Mouse (Mus musculus): Measurements from ENCODE around the gene Zmpste24. TPM values are rescaled to one million over a fixed set of nuclear protein-coding genes. Genes with fewer than 3 reads are reported as not detected.
A peak's percentile ranks its signal among the peaks of the same experiment; 100 is the strongest.

Zmpste24 gene
- total and polyA plus RNA-seq, 2 experiments: 25.7 to 41.0 TPM

DNA sequence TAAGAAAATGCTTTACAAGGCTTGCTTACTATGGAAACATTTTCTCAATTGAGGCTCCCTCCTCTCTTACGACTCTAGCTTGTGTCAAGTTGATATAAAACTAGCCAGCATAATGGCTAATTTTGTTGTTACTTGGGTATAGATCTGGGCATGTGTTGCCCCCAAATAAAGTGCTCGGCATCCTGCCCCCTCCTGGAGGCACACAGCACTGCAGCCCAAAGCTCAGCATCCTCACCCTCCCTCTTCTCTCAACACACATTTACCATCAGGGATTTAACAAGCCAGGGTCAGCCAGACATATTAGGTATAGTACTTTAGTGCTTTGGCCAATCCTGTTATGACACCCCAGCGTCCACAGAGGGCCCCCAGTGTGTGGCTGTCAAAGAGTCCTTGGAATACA, 41.7 kb downstream of the Zmpste24 start:
- no peak for TF ChIP-seq POLR2A (IDR thresholded peaks at IDR 0.05; ENCODE audit: extremely low read depth, insufficient read depth, low read length)
- peak; percentile 75 for TF ChIP-seq CTCF (IDR thresholded peaks at IDR 0.05; ENCODE audit: low read depth, low read length)
- Histone ChIP-seq H3K27ac (replicated peaks; ENCODE audit: insufficient read depth, low read depth, low read length) (no peak overlapping the region), H3K4me3 (ENCODE audit: insufficient read depth, low read depth, low read length) (no peak overlapping the region), H3K4me1 (ENCODE audit: control insufficient read depth, insufficient read depth, low read length) (no peaks in the 10 kb centered on the region), H3K27me3 (ENCODE audit: control insufficient read depth, insufficient read depth, low read length) (peaks cover 5% of the 10 kb centered on the region; the same call in 1 of the 2 replicates), H3K36me3 (ENCODE audit: control insufficient read depth, insufficient read depth, low read length) (peaks cover 7% of the 10 kb centered on the region), H3K9ac (ENCODE audit: low read depth, low read length) (no peak overlapping the region), H3K79me2 (ENCODE audit: control insufficient read depth, insufficient read depth, low read length) (no peaks in the 10 kb centered on the region)
- no peak for DNase-seq (ENCODE audit: extremely low read depth, low read depth, low spot score)
- 59% methylated on average over 3 of the region's 3 CpGs for WGBS

DNA sequence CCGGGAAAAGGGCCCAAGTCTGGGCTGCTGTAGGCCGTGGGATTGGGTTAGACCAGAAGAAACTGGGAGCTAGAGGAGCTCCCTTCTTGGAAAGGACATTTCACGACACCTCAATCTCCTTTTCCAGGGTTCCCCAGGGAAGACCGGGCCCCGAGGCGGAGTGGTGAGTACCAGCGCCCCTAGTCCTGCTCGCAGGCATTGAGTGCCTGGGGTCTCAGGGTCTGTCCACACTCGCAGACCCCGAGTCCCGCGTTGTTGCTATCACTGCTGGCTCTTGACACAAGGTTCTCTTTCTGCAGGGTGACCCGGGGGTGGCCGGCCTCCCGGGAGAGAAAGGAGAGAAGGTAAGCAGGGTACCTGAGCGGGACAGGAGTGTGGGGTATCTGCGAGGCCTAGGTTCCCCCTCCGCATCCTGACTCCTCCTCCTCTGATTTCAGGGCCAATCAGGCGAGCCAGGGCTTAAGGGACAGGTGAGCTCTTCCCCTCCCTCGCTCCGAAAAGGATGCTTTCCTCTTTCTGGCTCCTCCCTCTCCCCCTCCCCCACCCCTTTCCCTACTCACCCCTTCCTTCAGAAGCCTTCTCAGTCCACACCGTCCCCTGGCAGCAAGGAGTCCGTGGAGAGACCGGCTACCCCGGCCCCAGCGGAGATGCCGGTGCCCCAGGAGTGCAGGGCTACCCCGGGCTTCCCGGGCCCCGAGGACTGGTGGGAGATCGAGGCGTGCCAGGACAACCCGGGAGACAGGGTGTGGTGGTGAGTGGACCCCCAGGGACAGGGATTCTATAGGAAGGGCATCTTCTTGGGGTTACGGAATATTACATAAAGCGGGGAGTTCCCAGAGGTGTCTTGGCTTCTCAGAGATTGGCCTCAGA, 45.4 kb downstream of the Zmpste24 start:
- DNase-seq (ENCODE audit: extremely low read depth, low read depth, low spot score): no peak
- TF ChIP-seq POLR2A (IDR thresholded peaks at IDR 0.05; ENCODE audit: extremely low read depth, insufficient read depth, low read length): no peak
- no peak for TF ChIP-seq CTCF (IDR thresholded peaks at IDR 0.05; ENCODE audit: low read depth, low read length)
- Histone ChIP-seq H3K27me3 (ENCODE audit: control insufficient read depth, insufficient read depth, low read length) (peaks cover 5% of the 10 kb centered on the region; the same call in 1 of the 2 replicates), H3K4me1 (ENCODE audit: control insufficient read depth, insufficient read depth, low read length) (peaks cover 3% of the 10 kb centered on the region), H3K27ac (replicated peaks; ENCODE audit: insufficient read depth, low read depth, low read length) (no peak overlapping the region), H3K79me2 (ENCODE audit: control insufficient read depth, insufficient read depth, low read length) (no peaks in the 10 kb centered on the region), H3K9ac (ENCODE audit: low read depth, low read length) (no peak overlapping the region), H3K36me3 (ENCODE audit: control insufficient read depth, insufficient read depth, low read length) (no peaks in the 10 kb centered on the region), H3K4me3 (ENCODE audit: insufficient read depth, low read depth, low read length) (no peak overlapping the region)
- 20% methylated on average over 35 of the region's 35 CpGs for WGBS

DNA sequence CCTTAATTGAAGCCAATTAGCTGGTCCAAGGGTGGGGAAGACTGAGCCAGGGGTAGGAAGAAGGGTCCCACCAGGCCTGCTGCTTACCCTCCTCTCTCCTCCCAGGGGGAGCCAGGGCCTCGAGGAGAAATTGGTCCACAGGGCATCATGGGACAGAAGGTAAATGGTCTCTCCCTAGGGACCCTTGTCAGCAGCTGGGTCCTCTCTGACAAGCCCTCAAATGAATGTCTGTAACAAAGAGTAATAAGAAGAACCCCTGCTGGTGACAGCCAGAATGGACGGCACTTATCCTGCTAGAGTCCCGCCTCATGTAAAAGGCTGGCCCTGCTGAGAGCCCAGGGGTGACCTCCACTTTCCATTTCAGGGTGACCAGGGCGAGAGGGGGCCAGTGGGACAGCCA, 46.2 kb downstream of the Zmpste24 start:
- H3K9ac ChIP-seq (ENCODE audit: low read depth, low read length): no peak overlapping the region
- no peak overlapping the region for H3K4me3 ChIP-seq (ENCODE audit: insufficient read depth, low read depth, low read length)
- H3K4me1 ChIP-seq (ENCODE audit: control insufficient read depth, insufficient read depth, low read length): peaks cover 3% of the 10 kb centered on the region
- WGBS: 76% methylated on average over 4 of the region's 4 CpGs
- no peak for DNase-seq (ENCODE audit: extremely low read depth, low read depth, low spot score)
- H3K36me3 ChIP-seq (ENCODE audit: control insufficient read depth, insufficient read depth, low read length): no peaks in the 10 kb centered on the region
- H3K79me2 ChIP-seq (ENCODE audit: control insufficient read depth, insufficient read depth, low read length): no peaks in the 10 kb centered on the region
- H3K27ac ChIP-seq (replicated peaks; ENCODE audit: insufficient read depth, low read depth, low read length): no peak overlapping the region
- H3K27me3 ChIP-seq (ENCODE audit: control insufficient read depth, insufficient read depth, low read length): peaks cover 5% of the 10 kb centered on the region; the same call in 1 of the 2 replicates
- TF ChIP-seq POLR2A (IDR thresholded peaks at IDR 0.05; ENCODE audit: extremely low read depth, insufficient read depth, low read length) (no peak), CTCF (IDR thresholded peaks at IDR 0.05; ENCODE audit: low read depth, low read length) (no peak)

GRCm38 (mm10) chr4:121042946-121043345, 55.1 kb downstream of the Zmpste24 start:
- Histone ChIP-seq H3K4me3 (ENCODE audit: insufficient read depth, low read depth, low read length) (no peak overlapping the region), H3K36me3 (ENCODE audit: control insufficient read depth, insufficient read depth, low read length) (no peaks in the 10 kb centered on the region), H3K4me1 (ENCODE audit: control insufficient read depth, insufficient read depth, low read length) (no peaks in the 10 kb centered on the region), H3K27me3 (ENCODE audit: control insufficient read depth, insufficient read depth, low read length) (peaks cover 13% of the 10 kb centered on the region), H3K79me2 (ENCODE audit: control insufficient read depth, insufficient read depth, low read length) (no peaks in the 10 kb centered on the region), H3K27ac (replicated peaks; ENCODE audit: insufficient read depth, low read depth, low read length) (no peak overlapping the region), H3K9ac (ENCODE audit: low read depth, low read length) (no peak overlapping the region)
- DNase-seq (ENCODE audit: extremely low read depth, low read depth, low spot score): no peak
- no peak for TF ChIP-seq POLR2A (IDR thresholded peaks at IDR 0.05; ENCODE audit: extremely low read depth, insufficient read depth, low read length)
- no peak for TF ChIP-seq CTCF (IDR thresholded peaks at IDR 0.05; ENCODE audit: low read depth, low read length)
- 88% methylated on average over 3 of the region's 3 CpGs for WGBS

- Histone ChIP-seq H3K27ac (replicated peaks; ENCODE audit: insufficient read depth, low read depth, low read length) (no peak overlapping the region), H3K79me2 (ENCODE audit: control insufficient read depth, insufficient read depth, low read length) (no peaks in the 10 kb centered on the region), H3K36me3 (ENCODE audit: control insufficient read depth, insufficient read depth, low read length) (no peaks in the 10 kb centered on the region), H3K27me3 (ENCODE audit: control insufficient read depth, insufficient read depth, low read length) (peaks cover 13% of the 10 kb centered on the region), H3K4me1 (ENCODE audit: control insufficient read depth, insufficient read depth, low read length) (no peaks in the 10 kb centered on the region), H3K4me3 (ENCODE audit: insufficient read depth, low read depth, low read length) (no peak overlapping the region), H3K9ac (ENCODE audit: low read depth, low read length) (no peak overlapping the region)
- DNase-seq (ENCODE audit: extremely low read depth, low read depth, low spot score): no peak
- 88% methylated on average over 5 of the region's 5 CpGs for WGBS
- no peak for TF ChIP-seq CTCF (IDR thresholded peaks at IDR 0.05; ENCODE audit: low read depth, low read length)
- no peak for TF ChIP-seq POLR2A (IDR thresholded peaks at IDR 0.05; ENCODE audit: extremely low read depth, insufficient read depth, low read length)
These were observed 55.6 kb downstream of the Zmpste24 start for GRCm38 (mm10) chr4:121042472-121042871.
